Mouse (Mus musculus) embryonic facial prominence, embryonic 15.5 days (tissue): ENCODE data around the gene Nid2. TPM values are rescaled to one million over a fixed set of nuclear protein-coding genes. Genes with fewer than 3 reads are reported as not detected.

Experiments
- polyA plus RNA-seq: library from polyadenylated mRNA; unstranded; fragments of >200 nt; fragmentation: Nextera tagmentation; extraction: Ambion mirVana; gene quantifications from 2 replicates; pipeline ENCODE4 v1.2.1, GENCODE M21; 2015

The Nid2 gene
- polyA plus RNA-seq, 1 experiment from 2014 or later = 91.3 TPM

Other genes starting within 250 kb of the Nid2 start
- gene Gm2244, start 201.3 kb upstream of the Nid2 start, polyA plus RNA-seq = not detected in 2 replicates
- gene Gm2237, start 166.1 kb upstream of the Nid2 start, polyA plus RNA-seq = 1.8 and 2.2 TPM in 2 replicates
- not detected in 2 replicates for gene Gm5458, start 148.7 kb upstream of the Nid2 start, polyA plus RNA-seq
- 192 and 200 TPM in 2 replicates for gene Rtraf, start 72.6 kb downstream of the Nid2 start, polyA plus RNA-seq
- 56.9 and 67.6 TPM in 2 replicates for gene Gng2, start 226.4 kb downstream of the Nid2 start, polyA plus RNA-seq